Mouse (Mus musculus): ENCODE results near the gene Klf3. TPM values are rescaled to one million over a fixed set of nuclear protein-coding genes. Genes with fewer than 3 reads are reported as not detected.

Klf3 gene
- polyA plus RNA-seq, 1 experiment from 2014 or later = 34.8 TPM

GRCm38 (mm10) chr5:64788175-64788574 lies 15.0 kb upstream of the Klf3 start:
- Histone ChIP-seq H3K27ac (ENCODE audit: low read depth, low read length) (no peak overlapping the region), H3K4me3 (ENCODE audit: low read depth, low read length) (no peak overlapping the region), H3K27me3 (ENCODE audit: control insufficient read depth, insufficient read depth, low read length) (no peaks in the 10 kb centered on the region), H3K9ac (ENCODE audit: low read length) (no peak overlapping the region), H3K4me2 (no peak overlapping the region), H3K9me3 (ENCODE audit: control insufficient read depth, low read length) (no peaks in the 10 kb centered on the region), H3K36me3 (ENCODE audit: control insufficient read depth, insufficient read depth, low read length) (no peaks in the 10 kb centered on the region), H3K4me1 (ENCODE audit: control insufficient read depth, insufficient read depth, low read length) (no peaks in the 10 kb centered on the region)
- WGBS = 97% methylated on average over 1 of the region's 1 CpGs
- DNase-seq (ENCODE audit: low spot score, missing footprints) (no peak), ATAC-seq (ENCODE audit: low FRiP score) (no peak)

DNA sequence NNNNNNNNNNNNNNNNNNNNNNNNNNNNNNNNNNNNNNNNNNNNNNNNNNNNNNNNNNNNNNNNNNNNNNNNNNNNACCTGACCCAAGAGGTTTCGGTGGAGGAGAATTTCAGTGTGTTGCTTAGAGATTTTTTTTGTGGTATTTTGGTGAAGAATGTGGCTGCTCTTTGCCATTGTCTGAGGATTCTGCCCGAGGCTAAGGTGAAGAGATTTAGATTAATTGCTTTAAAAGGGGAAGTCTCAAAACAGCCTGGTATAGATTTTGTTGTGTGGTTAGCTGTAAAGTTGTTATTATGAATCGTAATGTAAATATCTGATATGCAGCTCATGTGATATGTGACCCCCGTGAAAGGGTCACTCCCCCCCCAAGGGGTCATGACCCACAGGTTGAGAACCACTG lies 5.0 kb upstream of the Klf3 start:
- H3K36me3 ChIP-seq (ENCODE audit: control insufficient read depth, insufficient read depth, low read length) = no peaks in the 10 kb centered on the region
- H3K4me3 ChIP-seq (ENCODE audit: low read depth, low read length) = no peak overlapping the region
- H3K9ac ChIP-seq (ENCODE audit: low read length) = no peak overlapping the region
- no peaks in the 10 kb centered on the region for H3K27me3 ChIP-seq (ENCODE audit: control insufficient read depth, insufficient read depth, low read length)
- 76% methylated on average over 4 of the region's 4 CpGs for WGBS
- H3K4me2 ChIP-seq = no peak overlapping the region
- H3K4me1 ChIP-seq (ENCODE audit: control insufficient read depth, insufficient read depth, low read length) = no peaks in the 10 kb centered on the region
- no peak overlapping the region for H3K27ac ChIP-seq (ENCODE audit: low read depth, low read length)
- H3K9me3 ChIP-seq (ENCODE audit: control insufficient read depth, low read length) = peaks cover 2% of the 10 kb centered on the region; the same call in 1 of the 2 replicates
- no peak for ATAC-seq (ENCODE audit: low FRiP score)
- DNase-seq (ENCODE audit: low spot score, missing footprints) = no peak

GRCm38 (mm10) chr5:64801545-64801944 lies 1.6 kb upstream of the Klf3 start:
- Histone ChIP-seq H3K9me3 (ENCODE audit: control insufficient read depth, low read length) (0 out of 2 replicates have a peak, but pooled peaks cover 2% of the 10 kb centered on the region), H3K4me3 (ENCODE audit: low read depth, low read length) (no peak overlapping the region), H3K4me2 (no peak overlapping the region), H3K4me1 (ENCODE audit: control insufficient read depth, insufficient read depth, low read length) (peaks cover 15% of the 10 kb centered on the region), H3K27me3 (ENCODE audit: control insufficient read depth, insufficient read depth, low read length) (no peaks in the 10 kb centered on the region), H3K27ac (ENCODE audit: low read depth, low read length) (no peak overlapping the region), H3K36me3 (ENCODE audit: control insufficient read depth, insufficient read depth, low read length) (no peaks in the 10 kb centered on the region), H3K9ac (ENCODE audit: low read length) (no peak overlapping the region)
- WGBS = 70% methylated on average over 2 of the region's 2 CpGs
- DNase-seq (ENCODE audit: low spot score, missing footprints) (peak; percentile 69), ATAC-seq (ENCODE audit: low FRiP score) (no peak)

- H3K27me3 ChIP-seq (ENCODE audit: control insufficient read depth, insufficient read depth, low read length) = no peaks in the 10 kb centered on the region
- WGBS = 2% methylated on average over 8 of the region's 8 CpGs
- DNase-seq (ENCODE audit: low spot score, missing footprints) (peak; percentile 88), ATAC-seq (ENCODE audit: low FRiP score) (no peak)
- H3K36me3 ChIP-seq (ENCODE audit: control insufficient read depth, insufficient read depth, low read length) = no peaks in the 10 kb centered on the region
- H3K9ac ChIP-seq (ENCODE audit: low read length) = peak overlapping the region; percentile 94
- 0 out of 2 replicates have a peak, but pooled peaks cover 2% of the 10 kb centered on the region for H3K9me3 ChIP-seq (ENCODE audit: control insufficient read depth, low read length)
- peak overlapping the region; percentile 54 for H3K4me2 ChIP-seq
- peak overlapping the region; percentile 91 for H3K4me3 ChIP-seq (ENCODE audit: low read depth, low read length)
- H3K27ac ChIP-seq (ENCODE audit: low read depth, low read length) = peak overlapping the region; percentile 99
- H3K4me1 ChIP-seq (ENCODE audit: control insufficient read depth, insufficient read depth, low read length) = peaks cover 19% of the 10 kb centered on the region
Measured at GRCm38 (mm10) chr5:64802143-64802542, 1.0 kb upstream of the Klf3 start.

- peak overlapping the region; percentile 99 for H3K27ac ChIP-seq (ENCODE audit: low read depth, low read length)
- peak overlapping the region; percentile 54 for H3K4me2 ChIP-seq
- H3K4me1 ChIP-seq (ENCODE audit: control insufficient read depth, insufficient read depth, low read length) = peaks cover 28% of the 10 kb centered on the region
- H3K9me3 ChIP-seq (ENCODE audit: control insufficient read depth, low read length) = 0 out of 2 replicates have a peak, but pooled peaks cover 2% of the 10 kb centered on the region
- DNase-seq (ENCODE audit: low spot score, missing footprints) (peak; percentile 98), ATAC-seq (ENCODE audit: low FRiP score) (peak; percentile 3; the same call in 1 of the 2 replicates)
- H3K27me3 ChIP-seq (ENCODE audit: control insufficient read depth, insufficient read depth, low read length) = no peaks in the 10 kb centered on the region
- WGBS = under 1% methylated on average over 66 of the region's 69 CpGs
- H3K9ac ChIP-seq (ENCODE audit: low read length) = peak overlapping the region; percentile 94
- H3K4me3 ChIP-seq (ENCODE audit: low read depth, low read length) = peak overlapping the region; percentile 91
- no peaks in the 10 kb centered on the region for H3K36me3 ChIP-seq (ENCODE audit: control insufficient read depth, insufficient read depth, low read length)
Measured at GRCm38 (mm10) chr5:64803720-64804462, 703 bp downstream of the Klf3 start.

DNA sequence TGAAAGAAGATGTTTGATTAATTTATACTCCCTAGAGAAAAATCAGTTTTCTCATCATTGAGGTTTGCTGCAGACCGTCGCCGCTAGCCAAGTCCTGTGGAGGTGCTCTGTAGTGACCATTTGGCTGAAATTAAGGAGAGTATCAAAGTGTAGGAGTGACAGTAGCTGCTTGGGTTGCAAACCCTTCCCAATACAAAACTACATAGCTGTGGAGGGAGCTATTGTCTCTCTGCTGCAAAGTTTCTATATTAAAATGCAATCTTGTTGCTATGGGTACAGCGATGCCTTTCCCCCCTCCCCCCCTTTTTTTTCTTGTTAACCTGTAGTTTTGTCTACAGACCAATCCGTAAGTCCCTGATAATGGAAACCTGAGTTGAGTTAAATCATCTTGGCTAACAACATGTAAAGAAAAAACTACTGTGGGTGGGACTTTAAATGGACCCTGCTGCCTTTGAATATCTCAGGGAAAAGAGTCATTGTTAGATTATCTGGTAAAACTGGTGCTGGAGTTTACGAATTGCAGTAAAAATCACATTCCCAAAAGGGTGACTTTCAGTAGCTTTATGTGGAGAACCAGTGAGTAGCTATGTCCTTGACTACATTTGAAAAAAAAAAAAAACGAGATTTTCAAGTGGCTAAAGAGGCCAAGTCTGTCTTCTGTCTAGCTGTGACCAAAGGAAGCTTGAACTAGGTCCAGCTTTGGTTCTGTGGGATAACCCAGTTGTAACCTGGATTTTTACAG lies 2.1 kb downstream of the Klf3 start:
- Histone ChIP-seq H3K4me2 (peak overlapping the region; percentile 54), H3K9me3 (ENCODE audit: control insufficient read depth, low read length) (no peaks in the 10 kb centered on the region), H3K4me1 (ENCODE audit: control insufficient read depth, insufficient read depth, low read length) (peaks cover 30% of the 10 kb centered on the region), H3K4me3 (ENCODE audit: low read depth, low read length) (peak overlapping the region; percentile 91), H3K36me3 (ENCODE audit: control insufficient read depth, insufficient read depth, low read length) (no peaks in the 10 kb centered on the region), H3K27ac (ENCODE audit: low read depth, low read length) (peak overlapping the region; percentile 87), H3K9ac (ENCODE audit: low read length) (peak overlapping the region; percentile 75), H3K27me3 (ENCODE audit: control insufficient read depth, insufficient read depth, low read length) (no peaks in the 10 kb centered on the region)
- ATAC-seq (ENCODE audit: low FRiP score) = no peak
- peak; percentile 90 for DNase-seq (ENCODE audit: low spot score, missing footprints)
- 3% methylated on average over 7 of the region's 7 CpGs for WGBS

DNA sequence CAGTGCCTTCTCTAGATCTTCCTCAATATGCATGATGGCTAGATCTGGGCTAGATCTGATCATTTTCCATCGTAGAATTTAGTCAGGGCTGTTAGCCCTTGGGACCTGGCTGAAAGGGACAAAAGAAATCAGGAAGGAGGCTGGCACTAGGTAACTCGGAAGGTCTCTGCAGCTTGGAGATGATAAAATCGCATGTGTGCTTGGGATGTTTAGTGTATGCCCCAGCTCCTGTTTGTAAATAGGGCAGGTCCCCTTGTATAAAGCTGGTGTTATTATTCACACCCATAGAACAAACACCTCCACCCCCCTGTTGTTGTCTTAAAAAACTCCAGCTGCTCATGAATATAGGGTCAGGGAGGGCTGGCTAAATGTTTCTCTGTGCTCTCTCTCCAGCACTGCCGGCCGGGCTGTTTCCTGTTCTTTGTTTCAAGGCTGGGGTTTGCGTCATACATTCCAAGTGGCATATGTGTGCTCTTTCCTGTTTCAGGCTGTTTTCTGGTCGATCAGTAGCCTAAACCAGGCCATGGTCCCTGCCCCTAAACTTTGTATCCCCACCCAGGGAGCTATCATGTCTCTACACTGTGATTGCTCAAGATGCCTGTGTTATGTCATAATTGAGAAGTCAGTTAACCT lies 2.8 kb downstream of the Klf3 start:
- H3K4me3 ChIP-seq (ENCODE audit: low read depth, low read length) = peak overlapping the region; percentile 91
- H3K36me3 ChIP-seq (ENCODE audit: control insufficient read depth, insufficient read depth, low read length) = no peaks in the 10 kb centered on the region
- H3K9ac ChIP-seq (ENCODE audit: low read length) = peak overlapping the region; percentile 75
- ATAC-seq (ENCODE audit: low FRiP score) (no peak), DNase-seq (ENCODE audit: low spot score, missing footprints) (peak; percentile 95)
- peak overlapping the region; percentile 54 for H3K4me2 ChIP-seq
- WGBS = 0% methylated on average over 7 of the region's 7 CpGs
- no peaks in the 10 kb centered on the region for H3K27me3 ChIP-seq (ENCODE audit: control insufficient read depth, insufficient read depth, low read length)
- H3K4me1 ChIP-seq (ENCODE audit: control insufficient read depth, insufficient read depth, low read length) = peaks cover 37% of the 10 kb centered on the region
- H3K9me3 ChIP-seq (ENCODE audit: control insufficient read depth, low read length) = no peaks in the 10 kb centered on the region
- peak overlapping the region; percentile 87 for H3K27ac ChIP-seq (ENCODE audit: low read depth, low read length)

DNA sequence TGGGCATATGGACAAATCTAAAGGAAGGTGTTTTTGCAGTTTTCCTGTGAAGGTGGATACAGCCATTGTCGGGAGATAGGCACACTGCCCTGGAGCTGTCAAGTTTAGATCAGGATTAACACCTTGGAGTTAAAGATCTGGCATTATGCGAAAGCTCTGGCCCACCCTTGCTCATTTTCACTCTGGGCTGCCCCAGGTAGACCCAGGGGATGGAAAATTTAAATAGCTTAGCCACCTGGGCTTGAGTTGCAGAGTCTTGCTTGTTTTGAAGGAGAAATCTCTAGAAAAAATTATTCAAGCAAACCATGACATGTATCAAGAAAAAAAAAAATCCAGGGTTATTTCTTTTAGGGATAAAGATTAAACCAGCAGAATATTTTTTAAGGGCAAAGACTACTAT lies 3.4 kb downstream of the Klf3 start:
- H3K27me3 ChIP-seq (ENCODE audit: control insufficient read depth, insufficient read depth, low read length) = no peaks in the 10 kb centered on the region
- H3K9me3 ChIP-seq (ENCODE audit: control insufficient read depth, low read length) = no peaks in the 10 kb centered on the region
- peak overlapping the region; percentile 87 for H3K27ac ChIP-seq (ENCODE audit: low read depth, low read length)
- H3K9ac ChIP-seq (ENCODE audit: low read length) = peak overlapping the region; percentile 75
- no peaks in the 10 kb centered on the region for H3K36me3 ChIP-seq (ENCODE audit: control insufficient read depth, insufficient read depth, low read length)
- 15% methylated on average over 2 of the region's 2 CpGs for WGBS
- peak overlapping the region; percentile 91; the same call in 1 of the 2 replicates for H3K4me3 ChIP-seq (ENCODE audit: low read depth, low read length)
- H3K4me2 ChIP-seq = peak overlapping the region; percentile 54
- ATAC-seq (ENCODE audit: low FRiP score) (no peak), DNase-seq (ENCODE audit: low spot score, missing footprints) (no peak)
- peaks cover 43% of the 10 kb centered on the region for H3K4me1 ChIP-seq (ENCODE audit: control insufficient read depth, insufficient read depth, low read length)
